ENCODE assay signal across 8 mouse cellular contexts in the genomic region with DNA sequence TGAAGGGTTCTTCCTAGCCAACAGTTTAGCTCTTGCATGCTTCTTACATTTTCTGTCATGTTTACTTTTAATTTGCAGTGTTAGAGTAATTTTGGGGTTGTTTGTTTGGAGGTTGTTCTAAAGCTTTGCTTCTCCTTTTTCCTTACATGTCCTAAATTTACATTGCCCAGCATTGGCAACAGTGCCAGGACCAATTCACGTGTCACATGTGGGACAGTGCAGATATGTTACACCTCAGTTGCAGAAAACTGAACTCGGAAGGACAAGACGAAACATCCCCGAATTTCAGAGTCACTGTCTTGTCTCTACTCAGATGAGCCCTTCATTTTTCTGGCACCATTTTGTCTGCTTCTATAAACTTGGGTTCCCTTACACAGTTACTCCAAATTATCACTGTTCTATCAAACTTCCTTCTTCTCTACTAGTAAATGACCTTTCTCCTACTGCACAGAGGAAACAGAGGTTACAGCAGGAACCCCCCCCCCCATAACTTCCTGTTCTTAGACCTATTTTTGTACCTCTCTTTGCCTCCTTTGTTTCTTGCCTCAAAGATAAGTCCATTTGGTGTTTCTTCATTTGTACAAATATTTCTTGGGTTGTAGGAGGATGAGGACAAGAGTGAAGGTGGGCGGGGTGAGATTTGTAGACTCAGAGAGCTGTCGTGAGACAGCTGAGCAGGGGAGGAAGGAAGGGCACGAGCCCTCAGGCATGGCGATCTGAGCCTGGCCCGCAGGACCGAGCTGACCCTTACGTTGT.
DNase-seq lines count a peak whose midpoint lies in the region; ATAC-seq and TF ChIP-seq lines count a peak whose summit lies in the region.
"Had no signal": no experiment of that assay in that cellular context is flagged by ENCODE, and none has a peak within 500 bp of the region (broad histone marks: within the 10 kb centered on the region; RNA-seq: fewer than 3 reads in every experiment).

No protein-coding gene starts in this region.

- peak overlapping the region; percentile 24 for H3K27ac ChIP-seq in liver, adult 2 months (replicated peaks; ENCODE audit: insufficient read depth, low read depth, low read length)
- peak overlapping the region; percentile 64 for H3K27ac ChIP-seq in heart, embryonic 16.5 days (ENCODE audit: low read length)

- DNase-seq in liver, adult 2 months (ENCODE audit: extremely low read depth, low read depth, low spot score) = peak; percentile 38
- DNase-seq in liver = no peak
- peak; percentile 34 to 48 for DNase-seq in lung, adult 18-20 months
- peak; percentile 19 to 66 for DNase-seq in spleen, postnatal 4 days (ENCODE audit: low spot score in 2 of 2)
- DNase-seq in cerebellum, postnatal 4 days (ENCODE audit: low spot score in 2 of 2) = no peak

- H3K36me3 ChIP-seq in liver, adult 2 months (ENCODE audit: control insufficient read depth, insufficient read depth, low read length) = no peaks in the 10 kb centered on the region
- 0 out of 2 replicates have a peak, but pooled peaks cover 6% of the 10 kb centered on the region for H3K36me3 ChIP-seq in heart, embryonic 16.5 days (ENCODE audit: control insufficient read depth, insufficient read depth)

- TF ChIP-seq CTCF in liver, adult 2 months (IDR thresholded peaks at IDR 0.05; ENCODE audit: low read depth, low read length) = no peak

- H3K9me3 ChIP-seq in heart, embryonic 16.5 days (replicated peaks; ENCODE audit: control insufficient read depth, low read length) = no peaks in the 10 kb centered on the region

- no peak overlapping the region for H3K9ac ChIP-seq in liver, adult 2 months (ENCODE audit: low read depth, low read length)
- no peak overlapping the region for H3K9ac ChIP-seq in heart, embryonic 16.5 days (ENCODE audit: low read length)

- peak overlapping the region; percentile 13; the same call in 1 of the 2 replicates for H3K4me2 ChIP-seq in heart, embryonic 16.5 days (ENCODE audit: low read depth, low read length)

- H3K4me1 ChIP-seq in liver, adult 2 months (ENCODE audit: control insufficient read depth, insufficient read depth, low read length) = peaks cover 14% of the 10 kb centered on the region; the same call in 1 of the 2 replicates
- H3K4me1 ChIP-seq in heart, embryonic 16.5 days (ENCODE audit: control insufficient read depth, insufficient read depth, low read length) = peaks cover 21% of the 10 kb centered on the region

- 80% methylated on average over 11 of the region's 11 CpGs for WGBS in liver, adult 2 months
- WGBS in heart, embryonic 16.5 days = 69% methylated on average over 11 of the region's 11 CpGs

- TF ChIP-seq POLR2A in liver, adult 2 months (IDR thresholded peaks at IDR 0.05; ENCODE audit: extremely low read depth, insufficient read depth, low read length) = no peak

- peaks cover 34% of the 10 kb centered on the region for H3K79me2 ChIP-seq in liver, adult 2 months (ENCODE audit: control insufficient read depth, insufficient read depth, low read length)

- ATAC-seq in heart, embryonic 16.5 days (replicated peaks; ENCODE audit: extremely low read depth, insufficient read depth, low FRiP score) = no peak
- ATAC-seq in megakaryocyte-erythroid progenitor cell, adult 5-6 weeks (replicated peaks; ENCODE audit: low FRiP score, low TSS enrichment, poor library complexity, severe bottlenecking) = no peak

- H3K27me3 ChIP-seq in liver, adult 2 months (ENCODE audit: control insufficient read depth, insufficient read depth, low read length) = no peaks in the 10 kb centered on the region
- H3K27me3 ChIP-seq in heart, embryonic 16.5 days (ENCODE audit: control insufficient read depth, insufficient read depth, low read length) = no peaks in the 10 kb centered on the region

- no peak overlapping the region; the same call in 1 of the 2 replicates for H3K4me3 ChIP-seq in liver, adult 2 months (ENCODE audit: insufficient read depth, low read depth, low read length)
- no peak overlapping the region for H3K4me3 ChIP-seq in heart, embryonic 16.5 days (ENCODE audit: low read length)
- H3K4me3 ChIP-seq: erythroblast, embryonic 14.5 days had no signal

Comparison
In these comparisons a context has a peak if more than half of its experiments do, and no peak if none do; other contexts are left out.
1. DNase-seq: peak in liver, adult 2 months (single experiment), lung, adult 18-20 months (2 of 2) and spleen, postnatal 4 days (2 of 2); none in liver (single experiment) and cerebellum, postnatal 4 days (0 of 2).